Mouse (Mus musculus) midbrain, embryonic 13.5 days (tissue): Measurements from ENCODE around the gene Nf2. TPM values are rescaled to one million over a fixed set of nuclear protein-coding genes. Genes with fewer than 3 reads are reported as not detected.
"Not testable (repeated sequence)": the region's sequence is repeated elsewhere in the genome, so short reads cannot be mapped to it uniquely, and the experiment has no call there.

ENCODE experiments used
- ATAC-seq: fragments of 200-750 bp; cut with Nextera tagmentation; 2 replicates; pipeline ENCODE4 v1.8.0; 2017; ENCODE audit warnings: mild to moderate bottlenecking, moderate TSS enrichment, moderate library complexity
- H3K27ac ChIP-seq: fragments of 300-500 bp; sonication (generic); 2 replicates; pipeline ENCODE4 v1.5.1; 2015; ENCODE audit warnings: inconsistent platforms, mild to moderate bottlenecking, moderate library complexity
- H3K27me3 ChIP-seq: fragments of 300-500 bp; sonication (generic); 2 replicates; pipeline ENCODE4 v1.6.1; 2015; ENCODE audit warnings: mild to moderate bottlenecking, inconsistent platforms
- H3K36me3 ChIP-seq: fragments of 300-500 bp; sonication (generic); 2 replicates; pipeline ENCODE4 v1.6.1; 2015; ENCODE audit warnings: mild to moderate bottlenecking, inconsistent platforms
- H3K4me1 ChIP-seq: fragments of 300-500 bp; sonication (generic); replicated peaks from 2 replicates; pipeline ENCODE4 v1.6.1; 2015; ENCODE audit warnings: inconsistent platforms
- H3K4me2 ChIP-seq: fragments of 300-500 bp; sonication (generic); replicated peaks from 2 replicates; pipeline ENCODE4 v1.6.1; 2015; ENCODE audit warnings: moderate library complexity, mild to moderate bottlenecking, inconsistent platforms
- H3K4me3 ChIP-seq: fragments of 300-500 bp; sonication (generic); replicated peaks from 2 replicates; pipeline ENCODE4 v1.5.1; 2015; ENCODE audit warnings: mild to moderate bottlenecking, inconsistent platforms
- H3K9ac ChIP-seq: fragments of 300-500 bp; sonication (generic); replicated peaks from 2 replicates; pipeline ENCODE4 v1.6.1; 2015; ENCODE audit warnings: mild to moderate bottlenecking, inconsistent platforms
- H3K9me3 ChIP-seq: fragments of 300-500 bp; sonication (generic); 2 replicates; pipeline ENCODE4 v1.6.1; 2016; ENCODE audit warnings: mild to moderate bottlenecking, inconsistent platforms
- WGBS: fragments of 180-500 bp; shearing (Covaris S2); methylation state at CpG from one replicate; pipeline ENCODE4 v1.1.7; 2015; 5-methylcytosine and 5-hydroxymethylcytosine counted together
- polyA plus RNA-seq: library from polyadenylated mRNA; unstranded; fragments of >200 nt; fragmentation: Nextera tagmentation; extraction: Ambion mirVana; gene quantifications from 2 replicates; pipeline ENCODE4 v1.2.1, GENCODE M21; 2015

The Nf2 gene
- polyA plus RNA-seq, 1 experiment from 2014 or later: 61.3 TPM

GRCm38 (mm10) chr11:4806031-4806715 is 43.2 kb downstream of the Nf2 start:
- Histone ChIP-seq H3K36me3 (peaks cover 28% of the 10 kb centered on the region), H3K27ac (no peak overlapping the region), H3K4me2 (no peak overlapping the region), H3K4me3 (no peak overlapping the region), H3K9ac (no peak overlapping the region), H3K27me3 (no peaks in the 10 kb centered on the region), H3K4me1 (peaks cover 2% of the 10 kb centered on the region; the same call in 1 of the 2 replicates), H3K9me3 (no peaks in the 10 kb centered on the region)
- no peak for ATAC-seq
- 90% methylated on average over 6 of the region's 6 CpGs for WGBS

GRCm38 (mm10) chr11:4804921-4805562 is 44.3 kb downstream of the Nf2 start:
- H3K4me1 ChIP-seq: peaks cover 2% of the 10 kb centered on the region; the same call in 1 of the 2 replicates
- H3K4me2 ChIP-seq: no peak overlapping the region
- peaks cover 31% of the 10 kb centered on the region for H3K36me3 ChIP-seq
- no peak overlapping the region for H3K4me3 ChIP-seq
- 93% methylated on average over 6 of the region's 6 CpGs for WGBS
- H3K9ac ChIP-seq: no peak overlapping the region
- no peaks in the 10 kb centered on the region for H3K9me3 ChIP-seq
- H3K27me3 ChIP-seq: no peaks in the 10 kb centered on the region
- no peak overlapping the region for H3K27ac ChIP-seq
- no peak for ATAC-seq

DNA sequence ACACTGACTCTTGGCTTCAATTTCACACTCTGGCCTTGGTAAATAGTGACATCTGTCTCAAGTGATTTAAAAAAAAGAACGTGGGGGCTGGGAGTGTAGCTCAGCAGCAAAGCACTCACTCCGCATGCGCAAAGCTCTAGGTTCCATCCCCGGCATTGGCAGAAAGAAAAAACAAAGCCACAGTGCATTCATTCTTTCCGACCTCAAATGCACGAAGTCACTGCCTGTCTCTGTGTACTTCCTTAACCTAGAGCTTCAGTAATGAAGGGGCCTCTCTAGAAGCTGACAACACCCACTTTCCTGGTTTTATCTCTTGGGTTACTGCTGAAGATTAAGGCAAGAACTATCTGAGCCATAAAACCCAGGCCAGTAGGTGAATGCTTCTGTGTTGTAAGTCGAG is 45.4 kb downstream of the Nf2 start:
- WGBS: 52% methylated on average over 7 of the region's 7 CpGs
- no peak overlapping the region for H3K4me3 ChIP-seq
- no peak overlapping the region for H3K27ac ChIP-seq
- no peak overlapping the region for H3K9ac ChIP-seq
- no peak overlapping the region for H3K4me2 ChIP-seq
- no peak for ATAC-seq
- H3K36me3 ChIP-seq: peaks cover 37% of the 10 kb centered on the region
- peaks cover 2% of the 10 kb centered on the region; the same call in 1 of the 2 replicates for H3K4me1 ChIP-seq
- no peaks in the 10 kb centered on the region for H3K27me3 ChIP-seq
- H3K9me3 ChIP-seq: no peaks in the 10 kb centered on the region

DNA sequence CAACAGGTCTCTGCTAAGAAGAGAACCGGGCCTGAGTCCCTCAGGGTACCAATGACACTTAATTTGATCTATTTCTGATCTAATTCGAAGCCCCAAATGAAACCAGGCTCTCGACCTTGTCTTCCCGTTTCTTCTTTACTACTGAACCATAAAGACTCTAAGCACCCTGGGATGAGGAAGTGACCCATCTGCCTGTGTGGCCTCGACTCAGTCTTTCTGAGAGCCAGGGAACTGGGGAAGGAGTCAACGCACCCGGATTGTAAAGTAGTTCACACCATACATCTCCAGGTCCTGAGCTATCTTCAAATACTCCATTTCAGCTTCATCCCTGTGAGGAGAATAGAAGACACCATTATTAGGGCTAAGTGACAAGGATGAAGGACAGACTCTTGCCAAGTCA is 45.9 kb downstream of the Nf2 start:
- H3K27ac ChIP-seq: peak overlapping the region; percentile 7; the same call in 1 of the 2 replicates
- no peak for ATAC-seq
- peaks cover 37% of the 10 kb centered on the region for H3K36me3 ChIP-seq
- no peak overlapping the region for H3K9ac ChIP-seq
- H3K4me2 ChIP-seq: no peak overlapping the region
- WGBS: 55% methylated on average over 7 of the region's 7 CpGs
- no peak overlapping the region for H3K4me3 ChIP-seq
- peaks cover 2% of the 10 kb centered on the region; the same call in 1 of the 2 replicates for H3K4me1 ChIP-seq
- H3K9me3 ChIP-seq: no peaks in the 10 kb centered on the region
- H3K27me3 ChIP-seq: no peaks in the 10 kb centered on the region

DNA sequence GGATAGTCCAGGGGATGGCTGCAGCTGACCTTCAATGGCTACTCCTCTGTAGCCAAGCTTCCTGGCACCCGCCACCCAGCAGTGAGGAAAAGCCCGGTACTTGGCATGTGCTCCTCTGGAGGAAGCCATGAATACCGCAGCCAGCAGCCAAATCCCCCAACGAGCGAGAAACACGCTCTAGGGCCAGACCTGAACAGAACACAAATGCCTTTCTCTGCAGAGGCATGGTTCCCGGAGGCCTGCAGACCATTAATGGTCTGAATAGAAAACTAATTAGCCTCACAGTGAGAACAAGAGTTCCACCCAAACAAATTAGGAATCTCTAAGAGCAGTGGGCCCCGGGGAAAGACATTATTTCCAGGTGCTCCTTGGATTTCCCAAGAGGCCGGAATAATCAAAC is 46.3 kb downstream of the Nf2 start:
- WGBS: 67% methylated on average over 9 of the region's 9 CpGs
- ATAC-seq: peak; percentile 60; the same call in 1 of the 2 replicates
- Histone ChIP-seq H3K36me3 (peaks cover 36% of the 10 kb centered on the region), H3K9me3 (no peaks in the 10 kb centered on the region), H3K4me2 (no peak overlapping the region), H3K27me3 (no peaks in the 10 kb centered on the region), H3K27ac (peak overlapping the region; percentile 7; the same call in 1 of the 2 replicates), H3K9ac (no peak overlapping the region), H3K4me3 (no peak overlapping the region), H3K4me1 (peaks cover 2% of the 10 kb centered on the region; the same call in 1 of the 2 replicates)

- not testable (repeated sequence) for H3K4me1 ChIP-seq, H3K27ac ChIP-seq, ATAC-seq, H3K27me3 ChIP-seq, H3K4me2 ChIP-seq, H3K9me3 ChIP-seq, H3K9ac ChIP-seq, H3K4me3 ChIP-seq
- H3K36me3 ChIP-seq: peaks cover 38% of the 10 kb centered on the region
- 91% methylated on average over 2 of the region's 2 CpGs for WGBS
Measured at GRCm38 (mm10) chr11:4802401-4802800, 46.9 kb downstream of the Nf2 start.

DNA sequence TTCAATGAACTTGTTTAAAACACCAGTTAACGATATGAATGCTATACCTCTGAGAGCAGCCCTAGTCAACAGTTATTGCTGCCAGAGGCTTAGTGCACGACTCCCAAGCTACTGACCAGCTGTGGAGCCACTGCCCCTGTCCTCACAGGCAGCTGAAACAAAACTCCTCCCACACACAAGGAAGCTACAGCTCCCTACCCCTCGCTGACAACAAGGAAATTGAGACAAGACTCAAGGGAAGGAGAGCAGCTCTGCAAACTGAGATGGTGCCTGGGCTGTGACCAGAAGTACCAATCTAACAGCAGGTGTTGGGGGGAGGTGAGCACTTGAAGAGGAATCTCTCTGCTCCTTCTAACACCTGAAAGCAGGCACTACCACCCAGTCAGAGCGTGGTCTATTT is 48.7 kb downstream of the Nf2 start:
- Histone ChIP-seq H3K36me3 (peaks cover 40% of the 10 kb centered on the region), H3K27ac (no peak overlapping the region), H3K4me3 (no peak overlapping the region), H3K27me3 (no peaks in the 10 kb centered on the region), H3K9me3 (no peaks in the 10 kb centered on the region), H3K4me2 (no peak overlapping the region), H3K4me1 (peaks cover 2% of the 10 kb centered on the region; the same call in 1 of the 2 replicates), H3K9ac (no peak overlapping the region)
- WGBS: 60% methylated on average over 4 of the region's 4 CpGs
- no peak for ATAC-seq

- 33% methylated on average over 3 of the region's 3 CpGs for WGBS
- ATAC-seq: no peak
- H3K4me1 ChIP-seq: peaks cover 17% of the 10 kb centered on the region
Measured at GRCm38 (mm10) chr11:4793006-4793405, 56.3 kb downstream of the Nf2 start.

DNA sequence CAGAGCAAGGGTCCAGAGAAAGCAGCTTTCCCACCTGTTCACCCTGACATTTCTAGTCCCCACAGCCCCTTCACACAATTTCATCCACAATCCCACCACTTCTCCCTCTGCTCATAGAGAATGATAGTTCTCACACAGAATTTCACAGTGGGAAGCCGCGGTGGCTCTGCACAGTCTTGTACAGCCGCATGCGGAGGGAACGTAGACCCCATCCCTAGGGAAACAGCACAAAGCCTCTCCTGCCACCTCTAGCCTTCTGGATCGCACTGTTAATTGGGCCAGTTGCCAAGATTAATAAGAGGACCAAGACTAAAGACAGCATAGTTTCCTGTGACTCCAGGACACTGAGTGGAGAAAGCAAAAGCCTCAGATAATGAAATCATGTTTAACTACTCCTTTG is 57.8 kb downstream of the Nf2 start:
- Histone ChIP-seq H3K9me3 (no peaks in the 10 kb centered on the region), H3K27me3 (no peaks in the 10 kb centered on the region), H3K27ac (0 out of 2 replicates have a peak overlapping the region, but pooled peaks have one; percentile 39), H3K4me2 (no peak overlapping the region), H3K36me3 (peaks cover 51% of the 10 kb centered on the region), H3K9ac (no peak overlapping the region), H3K4me1 (peaks cover 17% of the 10 kb centered on the region), H3K4me3 (no peak overlapping the region)
- 40% methylated on average over 6 of the region's 6 CpGs for WGBS
- no peak for ATAC-seq

More at GRCm38 (mm10) chr11:4793006-4793405, 56.3 kb downstream of the Nf2 start:
- no peaks in the 10 kb centered on the region for H3K27me3 ChIP-seq
- peaks cover 47% of the 10 kb centered on the region for H3K36me3 ChIP-seq
- H3K4me3 ChIP-seq: no peak overlapping the region
- no peak overlapping the region for H3K27ac ChIP-seq
- no peaks in the 10 kb centered on the region for H3K9me3 ChIP-seq
- H3K4me2 ChIP-seq: no peak overlapping the region
- no peak overlapping the region for H3K9ac ChIP-seq

- WGBS: 92% methylated on average over 5 of the region's 5 CpGs
- H3K9ac ChIP-seq: no peak overlapping the region
- no peaks in the 10 kb centered on the region for H3K9me3 ChIP-seq
- peaks cover 64% of the 10 kb centered on the region for H3K36me3 ChIP-seq
- peaks cover 17% of the 10 kb centered on the region for H3K4me1 ChIP-seq
- no peak overlapping the region for H3K27ac ChIP-seq
- H3K27me3 ChIP-seq: no peaks in the 10 kb centered on the region
- ATAC-seq: no peak
- H3K4me2 ChIP-seq: no peak overlapping the region
- H3K4me3 ChIP-seq: no peak overlapping the region
Measured at GRCm38 (mm10) chr11:4789691-4790090, 59.6 kb downstream of the Nf2 start.

- Histone ChIP-seq H3K4me3 (no peak overlapping the region), H3K4me2 (no peak overlapping the region), H3K27me3 (no peaks in the 10 kb centered on the region), H3K27ac (no peak overlapping the region), H3K9ac (no peak overlapping the region), H3K36me3 (peaks cover 90% of the 10 kb centered on the region), H3K4me1 (no peaks in the 10 kb centered on the region), H3K9me3 (no peaks in the 10 kb centered on the region)
- ATAC-seq: no peak
- WGBS: 91% methylated on average over 5 of the region's 5 CpGs
Measured at GRCm38 (mm10) chr11:4784629-4785142, 64.7 kb downstream of the Nf2 start.

GRCm38 (mm10) chr11:4783116-4783515 is 66.2 kb downstream of the Nf2 start:
- ATAC-seq: no peak
- Histone ChIP-seq H3K27me3 (no peaks in the 10 kb centered on the region), H3K36me3 (peaks cover 95% of the 10 kb centered on the region), H3K9ac (no peak overlapping the region), H3K4me2 (no peak overlapping the region), H3K4me1 (no peaks in the 10 kb centered on the region), H3K4me3 (no peak overlapping the region), H3K27ac (no peak overlapping the region), H3K9me3 (no peaks in the 10 kb centered on the region)
- 85% methylated on average over 3 of the region's 3 CpGs for WGBS
